Mouse (Mus musculus): Measurements from ENCODE around the gene Rpl27a.
A peak's percentile ranks its signal among the peaks of the same experiment; 100 is the strongest.

The Rpl27a gene

GRCm38 (mm10) chr7:109518838-109519696 lies at the start of gene Rpl27a:
Gene Rpl27a (plus strand): TSS chr7:109519147.
- peak; percentile 98 for DNase-seq (ENCODE audit: low spot score)

- DNase-seq (ENCODE audit: low spot score) = no peak
Measured at GRCm38 (mm10) chr7:109470700-109471099, 48.2 kb upstream of the Rpl27a start.

- DNase-seq (ENCODE audit: low spot score) = no peak
Measured at GRCm38 (mm10) chr7:109477926-109478325, 41.0 kb upstream of the Rpl27a start.

- no peak for DNase-seq (ENCODE audit: low spot score)
Measured at GRCm38 (mm10) chr7:109480765-109481197, 38.2 kb upstream of the Rpl27a start.

- DNase-seq (ENCODE audit: low spot score) = no peak
Measured at GRCm38 (mm10) chr7:109484221-109484620, 34.7 kb upstream of the Rpl27a start.

- no peak for DNase-seq (ENCODE audit: low spot score)
Measured at GRCm38 (mm10) chr7:109492616-109493318, 26.2 kb upstream of the Rpl27a start.

- no peak for DNase-seq (ENCODE audit: low spot score)
Measured at GRCm38 (mm10) chr7:109493319-109494316, 25.3 kb upstream of the Rpl27a start.

GRCm38 (mm10) chr7:109497507-109497906 lies 21.4 kb upstream of the Rpl27a start:
- DNase-seq (ENCODE audit: low spot score) = no peak

GRCm38 (mm10) chr7:109507119-109507518 lies 11.8 kb upstream of the Rpl27a start:
- DNase-seq (ENCODE audit: low spot score) = no peak

GRCm38 (mm10) chr7:109507572-109507971 lies 11.4 kb upstream of the Rpl27a start:
- no peak for DNase-seq (ENCODE audit: low spot score)

- DNase-seq (ENCODE audit: low spot score) = no peak
Measured at GRCm38 (mm10) chr7:109508034-109508433, 10.9 kb upstream of the Rpl27a start, which contains the start of gene Trim66. Gene Trim66 (minus strand): TSS chr7:109508134.

GRCm38 (mm10) chr7:109510799-109511198 lies 8.1 kb upstream of the Rpl27a start:
- no peak for DNase-seq (ENCODE audit: low spot score)

GRCm38 (mm10) chr7:109511838-109512237 lies 7.1 kb upstream of the Rpl27a start:
- DNase-seq (ENCODE audit: low spot score) = no peak

- no peak for DNase-seq (ENCODE audit: low spot score)
Measured at GRCm38 (mm10) chr7:109516500-109516899, 2.4 kb upstream of the Rpl27a start.

GRCm38 (mm10) chr7:109518036-109518681 lies 788 bp upstream of the Rpl27a start:
- DNase-seq (ENCODE audit: low spot score) = no peak

GRCm38 (mm10) chr7:109519936-109520335 lies 989 bp downstream of the Rpl27a start:
- DNase-seq (ENCODE audit: low spot score) = no peak

GRCm38 (mm10) chr7:109522084-109522483 lies 3.1 kb downstream of the Rpl27a start:
- no peak for DNase-seq (ENCODE audit: low spot score)

- no peak for DNase-seq (ENCODE audit: low spot score)
Measured at GRCm38 (mm10) chr7:109523304-109523703, 4.4 kb downstream of the Rpl27a start.

GRCm38 (mm10) chr7:109523741-109524441 lies 4.9 kb downstream of the Rpl27a start:
- DNase-seq (ENCODE audit: low spot score) = no peak

- DNase-seq (ENCODE audit: low spot score) = no peak
Measured at GRCm38 (mm10) chr7:109524442-109524744, 5.4 kb downstream of the Rpl27a start.

GRCm38 (mm10) chr7:109524763-109525162 lies 5.8 kb downstream of the Rpl27a start:
- no peak for DNase-seq (ENCODE audit: low spot score)
